Mouse (Mus musculus) kidney, embryonic 15.5 days (tissue): Measurements from ENCODE around the gene Tdg. TPM values are rescaled to one million over a fixed set of nuclear protein-coding genes. Genes with fewer than 3 reads are reported as not detected.

Source experiments
- ATAC-seq: fragments of 200-750 bp; cut with Nextera tagmentation; replicated peaks from 2 replicates; pipeline ENCODE4 v1.8.0; 2017; ENCODE audit warnings: moderate TSS enrichment; ENCODE audit not compliant: low FRiP score
- H3K27ac ChIP-seq: fragments of 300-500 bp; sonication (generic); 2 replicates; pipeline ENCODE4 v1.5.1; 2015; ENCODE audit warnings: mild to moderate bottlenecking, inconsistent platforms
- H3K27me3 ChIP-seq: fragments of 300-500 bp; sonication (generic); 2 replicates; pipeline ENCODE4 v1.6.1; 2015; ENCODE audit warnings: inconsistent platforms
- H3K36me3 ChIP-seq: fragments of 300-500 bp; sonication (generic); 2 replicates; pipeline ENCODE4 v1.6.1; 2015; ENCODE audit warnings: inconsistent platforms
- H3K4me1 ChIP-seq: fragments of 300-500 bp; sonication (generic); 2 replicates; pipeline ENCODE4 v1.6.1; 2015; ENCODE audit warnings: inconsistent platforms
- H3K4me2 ChIP-seq: fragments of 300-500 bp; sonication (generic); 2 replicates; pipeline ENCODE4 v1.6.1; 2015; ENCODE audit warnings: moderate library complexity, mild to moderate bottlenecking, inconsistent platforms
- H3K4me3 ChIP-seq: fragments of 300-500 bp; sonication (generic); replicated peaks from 2 replicates; pipeline ENCODE4 v1.5.1; 2015; ENCODE audit warnings: mild to moderate bottlenecking, inconsistent platforms
- H3K9ac ChIP-seq: fragments of 300-500 bp; sonication (generic); 2 replicates; pipeline ENCODE4 v1.6.1; 2015; ENCODE audit warnings: mild to moderate bottlenecking, inconsistent platforms
- H3K9me3 ChIP-seq: fragments of 300-500 bp; sonication (generic); replicated peaks from 2 replicates; pipeline ENCODE4 v1.6.1; 2016; ENCODE audit warnings: inconsistent platforms
- whole genome bisulfite sequencing: fragments of 180-500 bp; shearing (Covaris S2); methylation state at CpG from one replicate; pipeline ENCODE4 v1.1.7; 2015; ENCODE audit warnings: mixed read lengths; 5-methylcytosine and 5-hydroxymethylcytosine counted together
- polyA plus RNA-seq: library from polyadenylated mRNA; unstranded; fragments of >200 nt; fragmentation: Nextera tagmentation; extraction: Ambion mirVana; gene quantifications from 2 replicates; pipeline ENCODE4 v1.2.1, GENCODE M21; 2015

Gene Tdg
- polyA plus RNA-seq, 1 experiment from 2014 or later, result 154 TPM

GRCm38 (mm10) chr10:82698712-82699261 is 69.2 kb downstream of the Tdg start:
- peaks cover 16% of the 10 kb centered on the region for H3K36me3 ChIP-seq
- peaks cover 17% of the 10 kb centered on the region for H3K4me1 ChIP-seq
- H3K4me3 ChIP-seq, result peak overlapping the region; percentile 95
- no peaks in the 10 kb centered on the region for H3K27me3 ChIP-seq
- no peaks in the 10 kb centered on the region for H3K9me3 ChIP-seq
- H3K9ac ChIP-seq, result peak overlapping the region; percentile 72
- H3K4me2 ChIP-seq, result peak overlapping the region; percentile 82
- peak overlapping the region; percentile 69 for H3K27ac ChIP-seq
- peak; percentile 96 for ATAC-seq
- under 1% methylated on average over 29 of the region's 42 CpGs for WGBS

- peak overlapping the region; percentile 68 for H3K27ac ChIP-seq
- peaks cover 17% of the 10 kb centered on the region for H3K4me1 ChIP-seq
- ATAC-seq, result peak; percentile 79
- H3K9me3 ChIP-seq, result no peaks in the 10 kb centered on the region
- peak overlapping the region; percentile 82 for H3K4me2 ChIP-seq
- peak overlapping the region; percentile 95 for H3K4me3 ChIP-seq
- no peaks in the 10 kb centered on the region for H3K27me3 ChIP-seq
- H3K36me3 ChIP-seq, result peaks cover 21% of the 10 kb centered on the region
- H3K9ac ChIP-seq, result peak overlapping the region; percentile 72
- under 1% methylated on average over 55 of the region's 59 CpGs for WGBS
Observed at GRCm38 (mm10) chr10:82699296-82699941, 69.8 kb downstream of the Tdg start.

Other genes starting within 250 kb of the Tdg start
- gene Gm1553, start 137.2 kb upstream of the Tdg start, polyA plus RNA-seq, result not detected in 2 replicates
- 49.7 and 51.3 TPM in 2 replicates for gene 1190007I07Rik, start 6.6 kb upstream of the Tdg start, polyA plus RNA-seq
- 4.0 and 5.0 TPM in 2 replicates for gene Glt8d2, start 60.8 kb downstream of the Tdg start, polyA plus RNA-seq
- 33.2 and 33.3 TPM in 2 replicates for gene Hcfc2, start 66.3 kb downstream of the Tdg start, polyA plus RNA-seq
- gene Nfyb, start 134.3 kb downstream of the Tdg start, polyA plus RNA-seq, result 47.7 and 48.9 TPM in 2 replicates
- gene Txnrd1, start 204.1 kb downstream of the Tdg start, polyA plus RNA-seq, result 105 and 107 TPM in 2 replicates
- gene Eid3, start 236.8 kb downstream of the Tdg start, polyA plus RNA-seq, result 0.19 and 0.24 TPM in 2 replicates